Mouse (Mus musculus): ENCODE data around the gene Gna14.

DNA sequence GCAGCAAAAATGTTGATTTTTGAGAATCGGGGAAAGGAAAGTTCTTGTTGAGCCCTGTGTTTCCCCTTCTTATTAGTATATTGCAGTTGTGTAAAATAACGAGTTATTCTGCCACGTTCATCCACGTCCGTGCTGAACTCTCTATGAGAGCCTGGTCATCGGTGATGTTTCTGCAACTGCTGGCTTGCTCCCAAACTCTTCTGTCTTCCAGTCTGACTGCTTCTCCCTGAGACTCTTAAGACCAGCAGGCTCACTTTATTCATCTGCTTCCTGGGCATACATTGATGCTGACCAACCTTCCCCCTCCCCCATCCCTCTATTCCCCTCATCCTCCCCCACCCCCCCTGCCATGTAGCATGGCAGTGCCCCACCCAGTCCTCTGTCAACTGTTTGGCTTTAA is 161.7 kb downstream of the Gna14 start:
- no peak for TF ChIP-seq ZMIZ1 (IDR thresholded peaks at IDR 0.05; ENCODE audit: low read depth, low read length)
- no peak for TF ChIP-seq POLR2A (IDR thresholded peaks at IDR 0.05; ENCODE audit: control insufficient read depth in 1 of 2, insufficient read depth in 1 of 2, low read depth in 1 of 2, low read length in 2 of 2, poor library complexity in 1 of 2)
- TF ChIP-seq ZNF384 (IDR thresholded peaks at IDR 0.05; ENCODE audit: low read depth, low read length), result no peak
- no peak for TF ChIP-seq CTCF (IDR thresholded peaks at IDR 0.05 in 2 of 3, conservative IDR thresholded peaks at IDR 0.05 in 1 of 3; ENCODE audit: control insufficient read depth in 1 of 3, insufficient read depth in 1 of 3, low read depth in 2 of 3, low read length in 3 of 3, poor library complexity in 1 of 3, severe bottlenecking in 1 of 3)
- no peak for TF ChIP-seq MAFK (IDR thresholded peaks at IDR 0.05; ENCODE audit: borderline replicate concordance, low read depth, low read length)
- no peak for TF ChIP-seq JUND (IDR thresholded peaks at IDR 0.05; ENCODE audit: low read depth, low read length)
